Mouse (Mus musculus) left cerebral cortex, postnatal 36 days (tissue): ENCODE measurements at regions not wholly inside any gene's neighbourhood (a gene's known extent, or its start where the extent isn't known, plus 50 kb on each side); places are given as distances from the start of the nearest gene placed in this dataset.
"Not testable (repeated sequence)": the region's sequence is repeated elsewhere in the genome, so short reads cannot be mapped to it uniquely, and the experiment has no call there.

ENCODE experiments used
- DNase-seq, 2 experiments: peaks; one replicate each; pipeline ENCODE4 v3.0.0; 2021 to 2022; ENCODE audit warnings: low spot score in 2 of 2, mixed read lengths in 1 of 2
- intact Hi-C: fragments of 180-260 bp; cut with DNase I; formaldehyde crosslinking; loops from one replicate; pipeline ENCODE4 v1.15.1; 2025

DNA sequence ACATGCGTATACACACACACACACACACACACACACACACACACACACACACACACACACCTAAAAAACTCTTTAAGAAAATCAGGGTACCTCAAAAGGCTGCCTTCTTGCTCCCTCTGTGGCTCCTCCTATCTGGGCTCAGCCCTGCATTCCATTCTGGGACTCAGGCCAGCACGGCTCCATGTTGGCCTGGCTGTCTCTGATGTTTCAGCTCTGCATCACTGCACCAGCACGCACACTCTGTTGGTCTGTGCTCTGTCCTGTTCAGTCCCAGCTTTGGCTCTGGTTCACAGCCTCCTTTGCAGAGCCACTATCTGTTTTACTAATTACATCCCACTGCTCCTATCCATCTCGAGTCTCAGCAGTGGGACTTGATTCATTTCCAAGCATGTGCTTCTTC, 108.8 kb upstream of the Eif4g2 start:
- intact Hi-C loops, result no loop called here

DNA sequence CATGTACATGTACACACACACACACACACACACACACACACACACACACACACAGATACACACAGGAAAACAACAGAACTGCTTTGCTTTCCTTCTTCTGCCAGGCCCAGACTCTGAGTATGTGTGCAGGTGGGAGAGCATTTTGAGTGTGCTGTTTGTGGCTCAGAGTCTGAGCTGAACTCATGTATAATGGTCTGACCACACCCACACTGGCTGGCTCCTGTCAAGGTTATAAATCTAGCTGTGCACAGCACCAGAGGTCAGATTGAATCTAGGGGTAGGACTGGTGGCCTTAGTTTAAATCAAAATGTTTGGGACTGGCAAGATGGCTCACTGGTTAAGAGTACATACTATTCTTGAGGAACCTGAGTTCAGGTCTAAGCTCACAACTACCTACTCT, 108.4 kb upstream of the Eif4g2 start:
- intact Hi-C loops, result no loop called here
- no peak for DNase-seq

More for the DNA sequence above, 108.8 kb upstream of the Eif4g2 start:
- no peak for DNase-seq

DNA sequence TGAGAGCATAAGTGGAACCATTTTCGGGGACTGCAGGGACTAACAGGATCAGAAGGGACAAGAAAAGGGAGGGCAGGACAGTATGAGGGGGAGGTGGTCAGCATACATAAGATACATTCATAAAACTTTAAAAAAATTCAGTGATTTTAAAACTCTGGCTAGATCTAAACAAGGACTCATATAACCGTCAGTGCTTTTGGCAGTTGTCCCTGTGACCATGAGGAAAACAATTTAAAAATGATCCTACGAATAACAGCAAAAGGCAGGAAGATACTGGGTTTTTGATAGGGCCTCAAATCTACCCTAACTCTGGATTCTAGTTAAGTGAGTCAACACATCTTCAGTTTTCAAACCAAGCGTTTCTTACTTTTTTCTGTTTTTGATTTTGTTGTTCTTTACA, 106.9 kb upstream of the Eif4g2 start:
- intact Hi-C loops, result loop anchor here (10.0 kb wide), 1 partner anchor 355 kb away; no protein-coding TSS in a partner anchor
- no peak for DNase-seq

DNA sequence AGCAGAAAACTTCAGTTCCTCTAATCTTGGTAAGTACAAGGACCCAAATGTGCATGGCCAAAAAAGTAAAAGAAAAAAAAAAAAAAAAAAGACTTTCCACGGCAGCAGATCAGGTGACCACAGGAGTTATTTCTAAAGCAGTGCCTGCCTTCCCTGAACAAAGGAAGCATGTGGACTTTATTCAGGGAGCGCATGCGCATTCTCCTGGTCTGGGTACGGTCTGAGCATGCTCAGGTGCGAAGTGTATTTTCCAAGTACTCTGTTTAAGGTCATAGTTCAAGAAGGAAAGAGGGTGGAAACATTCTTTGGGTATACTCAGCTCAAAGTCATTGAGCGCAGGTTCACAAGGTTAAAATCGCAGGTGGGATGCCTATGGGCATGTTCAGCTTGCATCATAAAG, 103.1 kb upstream of the Eif4g2 start:
- intact Hi-C loops, result loop anchor here (10.0 kb wide), 1 partner anchor 359 kb away; no protein-coding TSS in a partner anchor
- DNase-seq, result no peak

DNA sequence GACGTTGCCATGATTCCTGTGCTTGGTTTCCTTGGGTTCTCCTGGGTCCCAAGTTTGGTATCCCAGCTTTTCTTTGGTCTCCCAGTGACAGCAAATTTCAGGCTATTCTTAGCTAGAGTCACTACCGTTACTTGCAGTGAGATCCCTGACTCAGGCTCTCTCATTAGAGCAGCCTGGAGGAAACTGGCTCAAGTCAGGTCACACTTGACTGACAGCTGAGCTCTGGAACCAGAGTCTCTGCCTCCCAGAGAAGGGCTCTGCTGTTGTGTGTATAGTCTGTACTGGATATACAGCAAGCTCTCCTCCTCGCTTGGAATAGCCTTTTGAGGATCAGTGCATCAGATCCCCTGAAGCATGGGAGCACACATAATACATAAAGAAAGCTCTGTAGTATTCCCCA, 100.7 kb upstream of the Eif4g2 start:
- no peak for DNase-seq

DNA sequence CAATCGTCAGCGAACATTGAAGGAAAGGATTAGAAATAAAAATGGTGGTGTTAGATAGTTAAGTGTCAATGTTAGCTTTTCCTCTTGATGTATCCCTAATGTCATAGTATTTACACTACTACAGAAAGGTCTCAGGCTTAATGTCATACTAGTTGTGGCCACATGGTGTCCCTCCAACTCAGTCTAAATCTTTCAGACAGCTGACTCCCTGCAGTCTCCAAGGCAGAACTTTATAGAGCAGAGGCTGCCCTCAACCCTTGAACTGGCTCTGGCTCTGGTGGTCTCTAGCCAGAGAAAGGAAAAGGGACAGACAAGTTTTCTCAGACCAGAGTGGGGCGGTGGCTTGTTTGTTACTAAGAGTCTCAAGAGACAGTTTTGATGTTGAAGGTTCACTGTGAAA, 99.5 kb upstream of the Eif4g2 start:
- peak; percentile 36 to 57 for DNase-seq
- intact Hi-C loops, result loop anchor here (2.0 to 10.0 kb wide), 4 partner anchors 60 to 786 kb away; partner anchors contain the start of gene Galnt18

More for the DNA sequence above, 100.7 kb upstream of the Eif4g2 start:
- intact Hi-C loops, result loop anchor here (2.0 to 10.0 kb wide), 4 partner anchors 59 to 785 kb away; partner anchors contain the start of gene Galnt18

DNA sequence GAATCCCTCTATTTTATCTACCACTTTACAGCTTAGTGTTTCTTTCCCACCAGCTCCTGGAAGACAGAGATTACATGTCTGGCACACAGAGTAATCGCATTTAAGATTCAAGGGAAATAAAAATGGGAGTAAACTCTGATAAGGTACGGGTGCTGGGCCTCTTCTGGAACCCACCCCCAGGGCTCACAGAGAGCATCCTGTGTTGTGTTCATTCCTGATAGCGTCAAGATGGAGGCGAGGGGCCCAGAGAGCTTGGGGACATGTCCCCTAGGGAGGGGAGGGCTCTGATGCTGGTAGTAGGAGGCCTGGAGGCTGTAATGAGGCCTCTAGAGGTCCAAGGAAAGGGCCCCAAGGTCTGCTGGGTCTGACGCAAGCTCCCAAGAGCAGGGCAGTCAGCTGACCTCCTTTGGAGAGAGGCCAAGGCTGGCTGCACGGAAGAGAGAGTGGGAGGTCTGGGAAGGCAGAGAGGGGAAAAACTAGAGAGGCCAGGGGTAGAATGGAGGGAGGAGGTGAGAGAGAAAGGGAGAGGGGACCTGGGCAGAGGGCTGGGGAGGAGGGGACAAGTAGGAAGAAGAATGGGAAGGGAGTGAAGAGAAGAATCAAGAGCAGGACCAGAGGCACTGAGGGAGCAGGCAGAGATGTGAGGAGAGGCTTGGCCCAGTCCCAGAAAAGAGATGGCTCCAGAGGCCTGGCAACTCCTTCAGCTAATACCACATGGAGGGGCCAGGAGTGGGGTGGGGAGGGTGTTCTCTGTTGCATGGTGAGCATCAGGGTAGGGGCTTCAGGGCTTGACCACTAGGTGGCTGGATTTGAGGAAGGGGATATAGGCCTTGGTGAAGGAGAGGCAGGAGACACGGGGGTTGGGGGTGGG, 96.8 kb upstream of the Eif4g2 start:
- no peak for DNase-seq
- intact Hi-C loops, result loop anchor here (10.0 kb wide), 1 partner anchor 365 kb away; no protein-coding TSS in a partner anchor

DNA sequence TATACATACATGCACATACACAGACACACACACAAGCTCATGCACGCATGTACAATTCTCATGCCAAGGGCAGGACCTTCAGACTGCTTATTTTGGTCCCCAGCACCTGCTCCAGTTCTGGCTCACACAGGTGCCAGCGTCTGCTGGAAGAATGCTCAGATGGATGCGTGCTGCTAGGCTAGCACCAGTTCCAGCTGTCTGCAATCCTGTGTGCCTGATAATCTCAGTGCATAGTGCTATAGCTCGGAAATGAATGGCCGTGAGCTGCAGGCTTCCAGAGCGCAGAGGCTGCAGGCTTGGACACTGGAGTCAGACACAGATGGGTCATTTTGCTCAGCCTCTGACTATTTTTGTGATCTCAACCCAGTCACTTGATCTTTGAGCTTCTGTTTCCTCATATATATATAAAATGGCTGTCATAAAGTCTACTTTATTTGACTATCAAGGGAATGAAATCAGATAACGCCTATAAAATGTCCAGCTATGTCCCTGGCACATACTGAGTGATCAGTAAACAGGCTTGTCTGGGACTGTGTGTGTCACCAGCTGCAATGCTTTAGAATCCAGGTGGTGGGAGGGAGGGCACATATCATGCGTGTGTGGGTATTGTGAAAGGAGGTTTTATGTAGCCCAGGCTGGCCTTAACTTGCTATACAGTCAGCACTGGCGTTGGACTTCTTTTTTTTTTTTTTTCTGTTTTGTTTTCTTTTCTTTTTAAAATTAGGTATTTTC, 91.7 kb upstream of the Eif4g2 start:
- DNase-seq, result no peak
- intact Hi-C loops, result no loop called here

DNA sequence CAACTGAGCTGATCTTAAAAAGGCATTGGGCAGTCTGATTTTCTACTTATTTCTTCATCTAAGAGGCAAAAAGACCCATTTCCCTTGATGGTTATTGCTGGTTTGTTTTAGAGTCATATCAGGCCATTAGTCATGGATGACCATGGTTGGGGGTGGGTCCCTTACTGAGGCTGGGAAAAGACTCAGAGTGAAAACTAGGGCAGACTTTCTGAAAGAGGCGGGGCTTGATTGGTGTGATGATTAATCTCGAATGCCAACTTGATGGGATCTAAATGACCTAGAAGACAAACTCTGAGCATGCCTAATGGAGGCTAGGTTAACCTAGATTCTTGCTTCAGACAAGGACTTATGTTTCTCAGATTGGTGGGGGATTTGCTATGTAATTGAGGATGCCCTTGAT, 89.2 kb upstream of the Eif4g2 start:
- intact Hi-C loops, result no loop called here
- DNase-seq, result no peak

DNA sequence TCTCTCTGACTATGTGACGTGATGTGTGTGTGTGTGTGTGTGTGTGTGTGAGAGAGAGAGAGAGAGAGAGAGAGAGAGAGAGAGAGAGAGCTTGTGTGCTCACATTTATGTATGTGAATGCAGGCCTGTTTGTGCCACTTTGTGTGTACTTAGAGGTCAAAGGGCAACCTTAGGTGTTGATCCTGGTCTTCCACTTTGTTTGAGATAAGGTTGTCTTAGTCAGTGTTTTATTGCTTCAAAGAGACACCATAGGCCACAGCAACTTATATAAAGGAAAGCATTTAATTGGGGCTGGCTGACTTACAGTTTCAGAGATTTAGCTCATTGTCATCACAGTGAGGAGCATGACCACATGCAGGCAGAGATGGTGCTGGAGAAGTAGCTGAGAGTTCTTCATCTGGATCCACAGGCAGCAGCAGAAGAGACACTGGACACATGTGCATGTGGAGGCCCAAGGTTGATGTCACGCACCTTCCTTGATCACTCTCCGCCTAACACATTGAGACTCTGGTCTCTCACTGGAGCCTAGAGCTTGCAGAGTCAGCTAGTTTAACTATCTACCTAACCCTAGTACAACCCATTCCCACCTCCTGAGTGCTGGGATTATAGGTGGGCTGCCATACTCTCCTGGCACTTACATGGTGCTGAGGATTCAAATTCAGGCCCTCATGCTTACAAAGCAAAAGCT, 85.9 kb upstream of the Eif4g2 start:
- DNase-seq, intact Hi-C loops: not testable (repeated sequence)

DNA sequence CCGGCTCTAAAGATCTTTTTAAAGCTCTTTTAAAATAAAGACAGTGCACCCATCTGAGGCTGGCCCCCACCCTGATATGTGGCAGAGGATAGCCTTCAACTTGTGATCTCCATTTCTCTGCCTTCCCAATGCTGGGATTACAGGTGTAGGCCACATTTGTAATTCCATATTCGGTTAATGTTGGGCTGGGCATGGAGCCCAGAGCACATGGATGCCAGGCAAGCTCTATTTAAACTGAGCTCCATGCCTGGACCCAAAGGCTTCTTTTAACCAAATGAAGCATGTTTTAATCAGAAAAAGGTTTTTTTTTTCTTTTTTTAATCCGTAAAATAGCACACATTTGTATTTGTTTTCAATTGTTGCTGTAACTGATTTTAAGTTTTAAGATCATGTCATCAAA, 82.2 kb upstream of the Eif4g2 start:
- intact Hi-C loops, result no loop called here
- peak in 1 of 2 experiments; percentile 26 for DNase-seq

DNA sequence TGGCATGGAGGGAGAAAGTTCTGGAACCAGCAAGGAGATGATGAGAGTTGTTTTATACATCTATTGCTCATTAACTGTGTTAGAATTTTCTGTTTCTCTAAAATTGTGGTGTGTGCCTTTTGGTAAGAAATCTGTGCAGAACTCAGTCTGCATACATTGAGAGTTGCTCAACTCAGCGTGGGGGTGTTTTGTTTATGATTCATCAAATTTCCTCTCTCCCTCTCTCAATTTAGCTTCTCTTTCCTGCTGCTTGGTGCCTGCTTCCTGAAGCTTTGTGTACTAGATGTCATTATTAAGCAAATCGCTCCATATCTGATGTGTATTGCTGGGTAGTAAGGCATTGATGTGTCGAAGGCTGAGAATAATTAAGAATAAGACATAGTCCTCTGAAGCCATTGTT, 81.4 kb upstream of the Eif4g2 start:
- DNase-seq, result no peak
- intact Hi-C loops, result no loop called here

DNA sequence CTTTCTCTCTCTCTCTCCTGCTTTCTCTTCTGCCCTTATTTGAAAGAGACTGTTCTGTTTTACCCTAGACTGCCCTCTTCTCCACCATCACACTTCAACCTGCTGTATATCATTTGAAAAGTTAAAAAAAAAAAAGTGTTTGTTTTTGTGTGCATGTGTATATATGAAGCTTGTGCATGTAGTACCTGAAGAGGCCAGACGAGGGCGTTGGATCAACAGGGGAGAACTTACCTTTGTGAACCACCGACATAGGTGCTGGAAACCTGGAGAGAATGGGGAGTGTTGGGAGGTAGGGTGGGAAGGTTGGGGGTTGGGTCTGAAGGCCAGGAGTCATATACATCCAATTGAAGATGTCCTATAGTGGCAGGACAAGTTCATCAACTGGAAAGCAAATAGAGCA, 81.0 kb upstream of the Eif4g2 start:
- intact Hi-C loops, result no loop called here
- no peak for DNase-seq

DNA sequence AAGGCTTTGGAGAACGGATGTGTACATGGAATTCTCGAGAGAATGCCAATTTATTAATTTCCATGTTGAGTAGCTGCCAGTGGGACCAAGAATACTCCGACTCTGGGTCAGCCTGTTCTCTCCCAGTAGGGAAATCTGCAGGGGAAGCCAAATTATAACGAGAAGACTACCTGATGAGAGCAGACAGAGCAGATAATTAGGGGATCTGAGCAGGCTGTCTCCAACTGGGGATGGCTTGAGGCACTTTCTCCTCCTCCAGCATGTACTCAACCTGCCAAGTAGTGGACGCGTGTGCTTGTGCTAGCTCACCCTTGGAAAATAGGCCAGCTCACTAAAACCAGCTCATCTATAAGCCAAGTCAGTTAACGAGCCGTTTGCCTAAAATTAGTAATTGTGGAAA, 80.5 kb upstream of the Eif4g2 start:
- intact Hi-C loops, result no loop called here
- no peak for DNase-seq

DNA sequence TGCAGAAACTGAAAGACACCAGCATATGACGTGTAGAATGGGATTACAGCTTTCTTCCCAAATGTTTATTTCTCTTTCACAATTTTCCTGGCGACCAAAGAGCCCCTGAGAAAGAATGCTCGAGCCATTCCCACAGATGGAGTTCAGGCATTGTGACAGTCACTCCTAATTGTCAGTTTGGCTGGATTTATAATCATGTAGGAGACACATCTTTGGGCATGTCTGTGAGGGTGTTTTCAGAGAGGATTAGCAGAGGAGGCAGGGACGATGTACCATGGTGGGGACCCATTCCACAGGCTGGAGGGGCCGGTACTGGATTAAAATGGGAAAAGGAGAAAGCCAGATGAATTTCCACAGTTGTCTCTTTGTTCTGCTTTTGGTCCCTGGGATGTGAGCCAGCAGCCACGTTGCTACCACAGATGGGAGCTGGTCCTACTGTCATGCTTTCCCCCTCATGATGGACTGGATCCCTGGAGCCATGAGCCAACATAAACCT, 76.0 kb upstream of the Eif4g2 start:
- DNase-seq, result no peak
- intact Hi-C loops, result loop anchor here (5.0 kb wide), 1 partner anchor 37 kb away; no protein-coding TSS in a partner anchor

DNA sequence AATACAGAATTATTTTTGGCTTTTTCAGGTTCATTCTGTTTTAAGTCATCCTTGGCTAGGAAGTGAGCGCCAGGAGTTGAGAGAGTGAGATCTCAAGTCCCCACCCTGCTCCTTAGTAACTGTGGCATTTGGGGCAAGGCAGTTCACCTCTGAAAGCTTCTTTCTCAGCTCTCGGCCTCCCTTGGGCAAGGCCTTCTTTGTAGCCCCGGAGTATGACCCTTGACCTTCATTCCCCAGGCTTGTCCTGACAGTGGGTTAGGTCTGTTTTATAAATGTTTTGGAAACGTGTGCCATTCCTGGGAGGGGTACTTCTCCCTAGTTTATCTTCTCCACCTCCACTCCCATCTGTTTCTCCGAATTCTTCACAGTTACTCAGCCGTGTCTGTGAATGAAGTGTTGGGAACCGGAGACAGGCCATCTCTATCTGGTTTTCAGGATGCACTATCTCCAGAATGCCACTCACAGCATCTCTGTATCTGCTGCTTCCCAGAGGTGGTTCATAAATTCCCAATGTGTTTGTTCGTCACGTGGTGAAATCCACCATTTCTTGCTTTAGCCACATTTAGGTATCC, 75.0 kb upstream of the Eif4g2 start:
- intact Hi-C loops, result loop anchor here (5.0 kb wide), 1 partner anchor 36 kb away; no protein-coding TSS in a partner anchor
- peak; percentile 25 to 28 for DNase-seq

DNA sequence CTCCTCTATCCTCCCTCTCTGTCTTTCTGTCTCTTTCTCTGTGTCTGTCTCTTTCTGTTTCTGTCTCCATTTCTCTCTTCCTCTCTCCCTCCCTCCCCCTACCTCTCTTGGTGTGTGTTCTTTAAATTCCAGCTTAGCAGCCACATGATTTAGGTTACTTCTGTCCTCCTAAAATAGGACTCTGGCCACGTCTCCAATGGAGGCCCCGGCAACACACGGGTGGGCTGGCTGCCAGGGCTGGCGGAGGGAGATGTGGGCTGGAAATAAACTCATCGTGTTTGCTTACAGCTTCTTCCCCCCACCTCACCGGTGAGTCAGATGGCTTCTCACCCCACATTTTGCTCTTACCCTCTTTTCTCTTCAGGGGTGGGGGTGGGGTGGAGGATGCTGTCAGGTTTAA, 74.5 kb upstream of the Eif4g2 start:
- DNase-seq, result peak; percentile 78 to 83
- intact Hi-C loops, result loop anchor here (5.0 kb wide), 1 partner anchor 35 kb away; no protein-coding TSS in a partner anchor

DNA sequence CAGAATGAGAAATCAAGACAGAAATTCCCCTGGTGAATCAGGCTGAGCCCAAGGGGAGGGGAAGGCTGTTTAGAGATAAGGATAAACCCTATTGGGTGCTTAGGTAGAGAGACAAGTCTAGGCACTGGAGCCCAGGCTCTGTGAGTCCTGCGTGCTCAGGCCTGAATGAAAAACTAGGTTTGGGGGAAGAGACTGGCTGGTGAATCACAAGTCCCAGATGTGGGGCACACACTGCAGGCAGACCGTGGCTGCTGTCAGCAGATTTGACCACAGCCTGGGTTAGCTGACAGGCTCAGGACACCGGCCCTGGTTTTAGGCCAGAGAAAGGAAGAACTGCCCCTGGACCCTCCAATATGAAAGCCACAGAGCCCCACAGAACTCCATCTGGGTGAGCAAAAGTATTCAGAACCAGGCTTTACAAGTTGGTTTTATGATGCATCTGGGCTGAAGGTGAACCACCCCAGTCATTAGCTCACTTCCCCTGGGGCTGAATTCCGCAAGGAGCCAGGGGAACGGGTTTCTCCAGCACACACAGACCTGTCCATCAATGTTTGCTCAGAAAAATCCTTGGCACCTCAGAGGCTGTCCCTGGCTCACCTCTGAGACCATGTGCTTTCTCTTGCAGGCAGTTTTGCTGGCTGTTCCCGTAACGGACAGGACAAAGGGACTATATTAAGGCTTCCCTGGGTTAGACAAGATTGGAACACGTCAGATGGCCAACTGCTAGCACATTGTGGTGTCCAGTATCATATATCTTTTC, 73.8 kb upstream of the Eif4g2 start:
- intact Hi-C loops, result loop anchor here (5.0 kb wide), 1 partner anchor 34 kb away; no protein-coding TSS in a partner anchor
- peak in 1 of 2 experiments; percentile 17 for DNase-seq
